Mouse (Mus musculus): Measurements from ENCODE around the gene Rbm42. TPM values are rescaled to one million over a fixed set of nuclear protein-coding genes. Genes with fewer than 3 reads are reported as not detected.

Rbm42 gene
- polyA plus RNA-seq, 1 experiment from 2014 or later = 76.7 TPM

DNA sequence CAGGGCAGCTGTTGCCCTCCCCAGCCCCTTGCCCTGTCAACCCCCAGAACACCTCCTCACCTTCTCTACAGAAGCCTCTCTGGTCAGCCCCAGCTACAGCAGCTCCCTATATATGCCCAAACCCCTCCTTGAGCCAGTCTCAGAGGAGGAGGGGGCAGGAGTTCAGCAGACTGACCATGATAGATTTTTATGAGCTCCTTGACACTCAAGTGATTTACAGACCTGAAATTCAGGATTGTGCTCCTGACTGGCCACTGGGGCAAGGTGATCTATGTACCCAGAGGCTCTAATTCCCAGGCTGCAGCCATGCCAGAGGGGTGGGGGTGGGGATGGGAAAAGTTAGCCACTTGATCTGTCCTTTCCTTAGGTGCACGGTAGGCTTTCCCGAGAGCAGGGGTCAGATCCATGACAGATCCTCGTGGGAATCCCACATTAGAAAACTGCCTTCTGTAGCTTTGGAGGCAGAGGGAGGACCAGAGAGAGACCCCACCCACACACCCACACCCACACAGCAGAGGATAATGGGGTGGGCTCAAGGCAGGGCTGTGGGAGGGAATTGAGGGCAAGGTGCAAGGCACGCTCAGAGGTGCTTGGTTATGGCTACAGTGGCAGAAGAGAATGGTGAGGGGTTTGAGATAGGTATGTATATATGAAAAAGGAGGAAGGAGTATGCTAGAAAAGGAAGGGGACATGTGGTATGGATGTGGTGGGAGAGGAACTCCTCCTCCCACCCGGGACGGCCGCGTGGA lies 37.3 kb downstream of the Rbm42 start, which contains the start of gene Upk1a:
TSS of gene Upk1a (minus strand) at position 194 of the 749 bp plus-strand sequence.
- 74% methylated on average over 8 of the region's 8 CpGs for WGBS (ENCODE audit: insufficient replicate concordance)
- Histone ChIP-seq H3K27me3 (ENCODE audit: control insufficient read depth, insufficient read depth, low read length) (0 out of 2 replicates have a peak, but pooled peaks cover 3% of the 10 kb centered on the region), H3K4me2 (no peak within 1 kb of the TSS), H3K27ac (ENCODE audit: low read depth, low read length) (no peak within 1 kb of the TSS), H3K4me3 (ENCODE audit: low read depth, low read length) (no peak within 1 kb of the TSS), H3K9ac (ENCODE audit: low read depth, low read length) (no peak within 1 kb of the TSS), H3K4me1 (ENCODE audit: control insufficient read depth, insufficient read depth, low read length) (peaks cover 6% of the 10 kb centered on the region; the same call in 1 of the 2 replicates), H3K36me3 (ENCODE audit: control insufficient read depth, insufficient read depth, low read length) (peaks cover 18% of the 10 kb centered on the region), H3K9me3 (replicated peaks; ENCODE audit: control insufficient read depth, low read length) (no peaks in the 10 kb centered on the region)
- ATAC-seq (replicated peaks; ENCODE audit: insufficient number of reproducible peaks, low FRiP score, low TSS enrichment) = no peak

DNA sequence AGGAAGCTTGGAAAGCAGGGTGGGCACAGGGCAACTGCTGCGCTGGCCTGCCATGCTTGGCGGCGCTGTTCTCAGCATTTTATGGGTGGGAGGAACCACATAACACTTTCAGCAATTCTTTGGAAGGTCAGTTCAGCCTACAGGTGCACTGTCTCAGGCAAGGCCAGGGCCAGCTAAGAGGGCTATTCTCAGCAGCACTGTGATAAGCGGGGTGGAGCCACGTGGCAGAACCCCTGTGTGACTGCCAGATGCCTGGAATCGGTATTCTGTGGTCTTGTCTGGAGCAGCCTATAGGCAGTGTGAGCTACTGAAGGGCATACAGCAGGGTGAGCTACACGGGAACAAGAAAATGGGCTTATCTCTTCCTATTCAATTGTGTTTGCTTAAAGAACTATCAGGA lies 40.1 kb downstream of the Rbm42 start:
- Histone ChIP-seq H3K9me3 (replicated peaks; ENCODE audit: control insufficient read depth, low read length) (no peaks in the 10 kb centered on the region), H3K27ac (ENCODE audit: low read depth, low read length) (no peak overlapping the region), H3K36me3 (ENCODE audit: control insufficient read depth, insufficient read depth, low read length) (no peaks in the 10 kb centered on the region), H3K4me2 (no peak overlapping the region), H3K9ac (ENCODE audit: low read depth, low read length) (no peak overlapping the region), H3K27me3 (ENCODE audit: control insufficient read depth, insufficient read depth, low read length) (0 out of 2 replicates have a peak, but pooled peaks cover 3% of the 10 kb centered on the region), H3K4me1 (ENCODE audit: control insufficient read depth, insufficient read depth, low read length) (peaks cover 6% of the 10 kb centered on the region; the same call in 1 of the 2 replicates), H3K4me3 (ENCODE audit: low read depth, low read length) (no peak overlapping the region)
- 29% methylated on average over 7 of the region's 7 CpGs for WGBS (ENCODE audit: insufficient replicate concordance)
- ATAC-seq (replicated peaks; ENCODE audit: insufficient number of reproducible peaks, low FRiP score, low TSS enrichment) = no peak

DNA sequence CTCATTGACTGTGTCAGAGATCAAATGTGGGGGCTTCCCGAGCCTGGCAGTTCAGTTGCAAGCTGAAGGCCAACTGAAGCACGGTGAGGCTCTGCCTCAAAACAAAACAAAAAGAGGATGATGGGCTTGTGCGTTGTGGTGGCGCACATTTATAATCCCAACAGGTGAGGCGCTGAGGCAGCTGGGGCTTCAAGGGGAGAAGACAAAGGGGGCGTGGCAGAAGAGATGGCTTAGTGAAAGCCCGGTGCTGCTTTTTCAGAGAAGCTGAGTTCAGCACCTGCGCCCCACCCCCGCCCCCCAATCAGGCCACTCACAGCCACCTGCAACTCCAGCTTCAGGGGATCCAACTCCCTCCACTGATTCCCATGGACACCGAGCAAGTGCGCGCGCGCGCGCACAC lies 41.6 kb downstream of the Rbm42 start:
- Histone ChIP-seq H3K4me2 (no peak overlapping the region), H3K4me3 (ENCODE audit: low read depth, low read length) (no peak overlapping the region), H3K36me3 (ENCODE audit: control insufficient read depth, insufficient read depth, low read length) (no peaks in the 10 kb centered on the region), H3K9me3 (replicated peaks; ENCODE audit: control insufficient read depth, low read length) (no peaks in the 10 kb centered on the region), H3K27ac (ENCODE audit: low read depth, low read length) (no peak overlapping the region), H3K9ac (ENCODE audit: low read depth, low read length) (no peak overlapping the region), H3K27me3 (ENCODE audit: control insufficient read depth, insufficient read depth, low read length) (0 out of 2 replicates have a peak, but pooled peaks cover 3% of the 10 kb centered on the region), H3K4me1 (ENCODE audit: control insufficient read depth, insufficient read depth, low read length) (peaks cover 6% of the 10 kb centered on the region; the same call in 1 of the 2 replicates)
- ATAC-seq (replicated peaks; ENCODE audit: insufficient number of reproducible peaks, low FRiP score, low TSS enrichment) = no peak
- 51% methylated on average over 16 of the region's 16 CpGs for WGBS (ENCODE audit: insufficient replicate concordance)

DNA sequence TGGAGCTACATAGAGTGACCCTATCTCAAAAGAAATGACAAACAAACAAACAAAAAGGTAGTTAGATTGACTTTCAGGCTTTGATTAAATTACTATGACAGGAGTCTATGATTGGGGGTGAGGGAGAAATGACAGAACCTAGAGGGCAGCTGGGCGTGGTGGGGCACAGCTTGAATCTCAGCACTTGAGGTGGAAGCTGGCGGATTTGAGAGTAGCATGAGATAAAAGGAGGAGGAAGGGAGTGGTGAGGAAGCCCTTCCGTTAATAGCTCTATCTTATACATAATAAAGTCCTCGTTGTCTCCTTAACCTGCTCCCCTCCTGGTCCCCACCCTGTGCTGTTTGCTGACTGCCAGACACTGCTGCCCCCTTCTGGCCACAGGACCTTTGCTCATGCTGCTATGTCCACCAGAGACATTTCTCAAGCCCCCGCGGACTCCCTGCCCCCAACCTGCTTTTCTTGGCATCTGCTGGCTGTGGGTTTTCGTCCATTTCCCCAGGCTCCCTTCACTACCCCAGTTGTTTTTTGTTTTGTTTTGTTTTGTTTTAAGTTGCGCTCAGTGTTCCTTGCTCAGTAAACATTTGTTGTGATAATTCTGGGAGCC lies 42.3 kb downstream of the Rbm42 start:
- Histone ChIP-seq H3K36me3 (ENCODE audit: control insufficient read depth, insufficient read depth, low read length) (no peaks in the 10 kb centered on the region), H3K4me1 (ENCODE audit: control insufficient read depth, insufficient read depth, low read length) (peaks cover 6% of the 10 kb centered on the region; the same call in 1 of the 2 replicates), H3K9me3 (replicated peaks; ENCODE audit: control insufficient read depth, low read length) (no peaks in the 10 kb centered on the region), H3K27ac (ENCODE audit: low read depth, low read length) (no peak overlapping the region), H3K9ac (ENCODE audit: low read depth, low read length) (no peak overlapping the region), H3K4me3 (ENCODE audit: low read depth, low read length) (no peak overlapping the region), H3K27me3 (ENCODE audit: control insufficient read depth, insufficient read depth, low read length) (0 out of 2 replicates have a peak, but pooled peaks cover 3% of the 10 kb centered on the region), H3K4me2 (no peak overlapping the region)
- no peak for ATAC-seq (replicated peaks; ENCODE audit: insufficient number of reproducible peaks, low FRiP score, low TSS enrichment)
- WGBS (ENCODE audit: insufficient replicate concordance) = 21% methylated on average over 8 of the region's 8 CpGs

DNA sequence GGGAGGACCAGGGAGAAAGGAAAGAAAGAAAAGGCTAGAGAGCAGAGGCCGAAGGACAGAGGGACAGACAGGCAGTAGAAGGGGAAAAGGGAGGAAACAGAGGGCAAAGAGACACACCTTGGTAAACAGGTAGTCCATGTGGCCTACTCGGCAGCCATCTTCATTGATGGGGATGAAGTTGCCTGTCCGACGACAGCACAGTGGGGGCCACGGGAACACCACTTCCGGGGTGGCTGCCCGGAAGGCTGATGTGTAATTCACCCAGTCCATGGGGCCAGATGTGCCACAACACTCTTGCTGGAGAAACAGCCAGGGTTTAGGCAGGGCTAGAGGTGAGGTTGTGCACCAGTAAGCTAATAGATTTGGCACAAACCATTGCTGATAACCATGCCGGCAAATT lies 45.2 kb downstream of the Rbm42 start:
- Histone ChIP-seq H3K36me3 (ENCODE audit: control insufficient read depth, insufficient read depth, low read length) (no peaks in the 10 kb centered on the region), H3K27ac (ENCODE audit: low read depth, low read length) (no peak overlapping the region), H3K9me3 (replicated peaks; ENCODE audit: control insufficient read depth, low read length) (no peaks in the 10 kb centered on the region), H3K4me3 (ENCODE audit: low read depth, low read length) (no peak overlapping the region), H3K4me2 (no peak overlapping the region), H3K4me1 (ENCODE audit: control insufficient read depth, insufficient read depth, low read length) (peaks cover 2% of the 10 kb centered on the region; the same call in 1 of the 2 replicates), H3K27me3 (ENCODE audit: control insufficient read depth, insufficient read depth, low read length) (0 out of 2 replicates have a peak, but pooled peaks cover 3% of the 10 kb centered on the region), H3K9ac (ENCODE audit: low read depth, low read length) (no peak overlapping the region)
- 76% methylated on average over 8 of the region's 8 CpGs for WGBS (ENCODE audit: insufficient replicate concordance)
- no peak for ATAC-seq (replicated peaks; ENCODE audit: insufficient number of reproducible peaks, low FRiP score, low TSS enrichment)

DNA sequence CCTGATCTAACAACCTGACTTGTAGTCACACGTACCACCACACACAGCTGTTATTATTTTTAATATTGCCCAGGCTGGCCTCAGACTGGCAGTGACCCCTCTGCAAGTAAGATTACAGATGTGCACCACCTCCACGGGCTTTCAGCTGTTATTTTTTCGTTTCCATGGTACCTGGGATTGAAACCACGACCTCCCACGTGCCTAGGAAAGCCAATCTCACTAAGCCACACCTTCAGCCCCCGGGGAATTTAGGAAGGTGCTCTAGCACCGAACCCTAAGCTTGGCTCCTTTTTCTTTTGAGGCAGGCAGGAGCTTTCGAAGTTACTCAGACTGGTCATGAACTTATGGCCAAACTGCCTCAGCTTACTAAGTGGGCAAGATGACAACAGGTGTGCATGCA lies 45.7 kb downstream of the Rbm42 start:
- Histone ChIP-seq H3K9ac (ENCODE audit: low read depth, low read length) (no peak overlapping the region), H3K4me2 (no peak overlapping the region), H3K4me3 (ENCODE audit: low read depth, low read length) (no peak overlapping the region), H3K36me3 (ENCODE audit: control insufficient read depth, insufficient read depth, low read length) (no peaks in the 10 kb centered on the region), H3K27me3 (ENCODE audit: control insufficient read depth, insufficient read depth, low read length) (0 out of 2 replicates have a peak, but pooled peaks cover 3% of the 10 kb centered on the region), H3K9me3 (replicated peaks; ENCODE audit: control insufficient read depth, low read length) (no peaks in the 10 kb centered on the region), H3K4me1 (ENCODE audit: control insufficient read depth, insufficient read depth, low read length) (no peaks in the 10 kb centered on the region), H3K27ac (ENCODE audit: low read depth, low read length) (no peak overlapping the region)
- ATAC-seq (replicated peaks; ENCODE audit: insufficient number of reproducible peaks, low FRiP score, low TSS enrichment) = no peak
- 54% methylated on average over 8 of the region's 8 CpGs for WGBS (ENCODE audit: insufficient replicate concordance)

DNA sequence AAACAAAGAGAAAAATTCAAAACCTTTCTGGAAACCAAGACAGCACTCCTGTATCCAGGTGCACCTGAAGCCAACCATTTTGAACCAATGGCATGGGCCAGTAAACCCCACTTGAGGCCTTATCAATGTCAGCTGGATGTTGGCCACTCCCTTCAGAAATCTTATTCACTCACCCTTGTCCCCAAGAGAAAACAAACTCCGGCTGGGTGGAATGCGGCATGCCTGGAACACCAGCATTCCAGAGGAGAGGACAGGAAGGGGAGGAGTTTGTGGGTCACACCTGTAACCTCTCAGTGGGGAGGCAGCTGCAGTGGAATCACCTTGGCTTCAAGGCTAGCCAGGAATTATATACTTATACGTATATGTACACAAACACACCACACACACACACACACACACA lies 47.5 kb downstream of the Rbm42 start:
- no peak overlapping the region for H3K9ac ChIP-seq (ENCODE audit: low read depth, low read length)
- no peak overlapping the region for H3K4me2 ChIP-seq
- no peak overlapping the region for H3K27ac ChIP-seq (ENCODE audit: low read depth, low read length)
- no peak for ATAC-seq (replicated peaks; ENCODE audit: insufficient number of reproducible peaks, low FRiP score, low TSS enrichment)
- no peak overlapping the region for H3K4me3 ChIP-seq (ENCODE audit: low read depth, low read length)
- H3K27me3 ChIP-seq (ENCODE audit: control insufficient read depth, insufficient read depth, low read length) = no peaks in the 10 kb centered on the region
- 25% methylated on average over 3 of the region's 3 CpGs for WGBS (ENCODE audit: insufficient replicate concordance)
- H3K36me3 ChIP-seq (ENCODE audit: control insufficient read depth, insufficient read depth, low read length) = no peaks in the 10 kb centered on the region
- no peaks in the 10 kb centered on the region for H3K4me1 ChIP-seq (ENCODE audit: control insufficient read depth, insufficient read depth, low read length)
- no peaks in the 10 kb centered on the region for H3K9me3 ChIP-seq (replicated peaks; ENCODE audit: control insufficient read depth, low read length)

DNA sequence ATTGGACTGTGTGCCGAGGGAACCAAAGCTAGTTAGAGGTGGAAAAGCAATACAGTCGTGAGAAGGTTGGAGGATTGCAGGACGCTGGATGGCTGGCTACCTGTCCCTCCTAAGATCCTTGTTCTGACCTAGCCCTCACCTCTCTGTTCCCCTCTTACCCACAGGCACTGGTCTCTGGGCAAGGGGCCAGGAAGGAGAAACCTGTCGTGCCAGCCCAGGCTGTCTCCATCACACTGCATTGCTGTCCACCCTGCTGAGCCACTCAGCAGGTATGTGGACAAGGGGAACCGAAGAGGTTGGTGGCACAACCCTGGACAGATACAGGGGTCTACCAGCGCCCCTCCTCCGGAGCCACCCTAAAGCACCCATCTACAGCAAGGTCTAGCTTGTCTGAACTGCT lies 49.5 kb downstream of the Rbm42 start:
- Histone ChIP-seq H3K36me3 (ENCODE audit: control insufficient read depth, insufficient read depth, low read length) (no peaks in the 10 kb centered on the region), H3K4me1 (ENCODE audit: control insufficient read depth, insufficient read depth, low read length) (no peaks in the 10 kb centered on the region), H3K4me2 (no peak overlapping the region), H3K9me3 (replicated peaks; ENCODE audit: control insufficient read depth, low read length) (no peaks in the 10 kb centered on the region), H3K27me3 (ENCODE audit: control insufficient read depth, insufficient read depth, low read length) (no peaks in the 10 kb centered on the region), H3K4me3 (ENCODE audit: low read depth, low read length) (no peak overlapping the region), H3K27ac (ENCODE audit: low read depth, low read length) (no peak overlapping the region), H3K9ac (ENCODE audit: low read depth, low read length) (no peak overlapping the region)
- no peak for ATAC-seq (replicated peaks; ENCODE audit: insufficient number of reproducible peaks, low FRiP score, low TSS enrichment)
- 75% methylated on average over 7 of the region's 7 CpGs for WGBS (ENCODE audit: insufficient replicate concordance)

All from heart, embryonic 11.5 days (tissue).